Mouse (Mus musculus) lung, postnatal 4 days (tissue): ENCODE measurements around the gene Gas8.
"Not testable (repeated sequence)": the region's sequence is repeated elsewhere in the genome, so short reads cannot be mapped to it uniquely, and the experiment has no call there.

ENCODE experiments used
- DNase-seq, 2 experiments: peaks; one replicate each; pipeline ENCODE4 v3.0.0; 2021

Gas8 gene

GRCm38 (mm10) chr8:123518667-123519066 is at the start of gene Gas8:
TSS of gene Gas8 (plus strand) at chr8:123518834.
- peak; percentile 92 to 93 for DNase-seq

DNA sequence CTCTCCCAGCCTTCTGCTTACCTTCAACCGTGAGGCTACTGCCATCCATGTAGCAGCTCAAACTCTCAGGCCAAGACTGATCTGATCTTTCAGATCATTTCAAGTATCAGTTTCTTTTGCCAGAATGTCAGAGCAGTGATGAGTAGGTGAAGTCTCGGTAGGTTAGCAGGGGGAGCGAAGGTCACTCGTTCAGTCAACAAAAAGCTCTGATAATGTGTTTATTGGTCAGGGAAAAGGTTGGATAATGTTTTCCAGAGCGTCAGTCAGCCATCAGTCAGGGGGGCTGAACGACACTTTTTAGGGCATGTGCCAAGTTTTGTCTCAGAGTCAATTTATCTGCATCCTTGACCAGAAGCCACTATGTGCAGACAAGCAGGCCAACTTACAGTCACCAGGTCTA is 45.6 kb upstream of the Gas8 start:
- not testable (repeated sequence) for DNase-seq

GRCm38 (mm10) chr8:123474549-123474948 is 44.1 kb upstream of the Gas8 start:
- not testable (repeated sequence) for DNase-seq

- DNase-seq: peak in 1 of 2 experiments; percentile 7
Observed at GRCm38 (mm10) chr8:123476911-123477736, 41.5 kb upstream of the Gas8 start.

DNA sequence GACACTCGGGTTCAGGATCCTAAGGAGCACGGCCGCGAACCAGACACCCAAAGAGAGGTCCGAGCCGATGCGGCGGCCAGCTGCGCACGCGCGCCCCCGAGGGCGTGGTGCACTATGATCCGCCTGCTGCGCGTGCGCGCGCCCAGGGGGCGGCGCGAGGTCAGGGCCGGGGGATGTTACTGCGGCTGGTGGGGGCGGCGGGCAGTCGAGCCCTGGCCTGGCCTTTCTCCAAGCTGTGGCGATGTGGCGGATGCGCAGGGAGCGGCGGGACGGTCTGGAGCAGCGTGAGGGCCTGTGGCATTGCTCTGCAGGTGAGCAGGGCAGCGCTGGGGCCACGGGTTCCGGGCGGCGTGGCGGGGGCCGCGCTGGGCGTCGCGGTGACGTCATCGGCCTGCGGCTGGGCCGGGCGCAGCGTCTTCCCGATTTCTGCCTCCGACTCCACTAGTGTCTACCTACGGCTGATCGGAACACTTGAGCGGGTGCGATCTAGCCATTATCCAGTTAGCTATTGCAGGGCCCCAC is 40.8 kb upstream of the Gas8 start, which contains the start of gene Afg3l1:
TSS of gene Afg3l1 (plus strand) at position 167 of the 522 bp plus-strand sequence.
- peak; percentile 94 to 96 for DNase-seq

GRCm38 (mm10) chr8:123478456-123479218 is 40.0 kb upstream of the Gas8 start:
- DNase-seq: peak in 1 of 2 experiments; percentile 26

- DNase-seq: peak in 1 of 2 experiments; percentile 21
Observed at GRCm38 (mm10) chr8:123482627-123483026, 36.0 kb upstream of the Gas8 start.

DNA sequence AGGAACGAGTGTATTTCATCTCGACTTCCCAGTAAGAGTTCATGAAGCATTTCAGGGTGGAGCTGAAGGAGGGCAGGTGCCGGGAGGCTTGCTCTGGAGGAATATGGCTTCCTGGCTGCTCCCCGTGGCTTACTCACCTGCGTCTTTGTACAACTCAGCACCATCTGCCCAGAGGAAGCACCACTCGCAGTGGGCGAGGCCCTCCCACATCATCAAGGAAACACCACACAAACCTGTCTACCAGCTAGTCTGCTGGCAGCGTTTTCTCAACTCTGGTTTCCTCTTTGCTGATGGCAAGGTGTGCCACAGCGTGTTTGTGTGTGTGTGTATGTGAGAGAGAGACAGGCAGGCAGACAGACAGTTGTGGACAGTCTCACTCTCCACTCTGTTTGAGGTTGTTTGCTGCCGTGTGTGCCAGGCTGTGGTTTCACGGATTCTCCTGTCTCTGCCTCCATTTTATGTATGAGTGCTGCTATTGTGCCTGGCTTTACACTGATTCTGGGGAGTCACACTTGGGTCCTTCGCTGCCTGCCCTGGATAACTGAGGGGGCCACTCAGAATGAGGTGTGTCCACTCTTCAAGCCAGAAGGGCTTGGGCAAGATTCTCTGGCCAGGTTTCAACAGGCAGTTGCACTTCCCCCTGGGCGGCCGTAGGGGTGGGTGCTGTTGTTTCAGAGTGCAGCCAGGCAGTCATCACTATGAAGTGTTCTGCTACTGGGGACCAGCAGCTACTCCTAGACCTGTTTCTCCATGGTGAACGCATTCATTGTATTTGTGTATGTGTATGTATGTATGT is 27.2 kb upstream of the Gas8 start:
- DNase-seq: peak; percentile 31 to 65

- DNase-seq: no peak
Observed at GRCm38 (mm10) chr8:123492898-123493297, 25.7 kb upstream of the Gas8 start.

DNA sequence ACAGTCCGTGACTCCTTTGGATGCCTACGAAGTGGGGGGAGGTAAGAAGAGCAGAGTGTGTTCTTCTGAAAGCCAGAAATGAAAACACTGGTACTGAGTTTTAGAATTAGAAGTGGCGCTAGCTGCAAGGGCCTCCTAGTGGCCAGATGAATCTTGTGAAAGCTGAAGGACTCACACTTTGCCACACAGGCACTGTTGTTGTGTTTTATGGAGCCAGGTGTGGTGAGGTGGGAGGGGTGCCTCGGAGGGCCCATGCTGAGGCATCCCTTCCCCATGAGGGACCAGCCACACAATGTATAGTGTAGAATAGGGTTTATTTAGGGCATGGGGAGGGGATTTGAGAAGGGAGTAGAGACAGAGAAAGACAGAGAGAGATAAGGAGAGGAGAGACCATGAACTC is 20.9 kb upstream of the Gas8 start:
- DNase-seq: no peak

- DNase-seq: no peak
Observed at GRCm38 (mm10) chr8:123498963-123499362, 19.7 kb upstream of the Gas8 start.

GRCm38 (mm10) chr8:123499556-123499955 is 19.1 kb upstream of the Gas8 start:
- DNase-seq: no peak

- peak in 1 of 2 experiments; percentile 41 for DNase-seq
Observed at GRCm38 (mm10) chr8:123502192-123502591, 16.4 kb upstream of the Gas8 start.

DNA sequence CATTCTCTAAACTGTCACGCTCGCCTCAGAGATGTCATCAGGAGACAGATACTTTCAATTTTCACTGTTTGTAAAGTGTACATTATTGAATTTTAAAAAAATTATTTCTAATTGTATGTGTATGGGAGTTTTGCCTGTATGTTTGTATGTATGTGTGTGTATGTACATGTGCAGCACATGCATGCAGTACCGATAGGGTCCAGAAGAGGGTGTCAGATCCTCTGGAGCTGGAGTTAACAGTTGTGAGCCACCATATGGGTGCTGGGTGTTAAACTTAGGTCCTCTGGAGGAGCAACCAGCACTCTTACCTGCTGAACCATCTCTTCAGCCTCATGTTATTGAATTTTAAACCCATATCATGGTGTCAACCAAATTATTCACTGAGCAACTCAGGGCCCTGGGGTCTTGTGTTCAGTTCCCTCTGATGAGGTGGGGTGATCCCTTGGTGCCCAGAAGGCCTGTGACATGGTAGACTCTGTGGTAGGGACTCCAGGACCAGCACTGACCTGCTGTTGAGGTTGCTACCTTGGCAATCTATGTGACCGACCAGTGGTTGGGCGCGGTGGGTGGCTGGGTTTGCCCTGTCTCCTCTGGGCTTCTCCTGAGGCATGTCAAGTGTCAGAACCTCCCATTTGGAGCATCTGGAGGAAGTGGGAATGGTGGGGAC is 14.7 kb upstream of the Gas8 start:
- DNase-seq: no peak

GRCm38 (mm10) chr8:123504591-123505195 is 13.9 kb upstream of the Gas8 start:
- no peak for DNase-seq

- DNase-seq: no peak
Observed at GRCm38 (mm10) chr8:123505267-123505666, 13.4 kb upstream of the Gas8 start.

DNA sequence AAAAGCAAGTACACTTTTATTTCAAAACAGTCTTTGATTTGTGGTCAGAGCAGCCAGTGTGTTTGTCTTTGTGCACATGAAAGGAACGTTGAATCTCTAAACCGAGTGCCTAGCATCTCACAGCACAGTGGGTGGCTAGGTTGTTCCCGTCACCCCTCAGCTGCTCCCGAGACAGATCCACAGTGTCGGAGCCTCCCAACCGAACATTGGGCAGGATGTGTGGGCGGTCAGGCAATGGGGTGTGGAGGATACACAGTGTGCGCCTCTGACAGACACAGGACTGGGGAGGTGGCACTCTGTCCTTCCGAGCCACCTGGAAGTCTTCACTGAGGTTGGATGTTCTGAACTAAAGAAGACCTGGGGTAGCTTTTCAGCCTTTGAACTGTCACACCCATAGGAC is 12.9 kb upstream of the Gas8 start:
- DNase-seq: no peak

GRCm38 (mm10) chr8:123507153-123507552 is 11.5 kb upstream of the Gas8 start:
- DNase-seq: no peak

DNA sequence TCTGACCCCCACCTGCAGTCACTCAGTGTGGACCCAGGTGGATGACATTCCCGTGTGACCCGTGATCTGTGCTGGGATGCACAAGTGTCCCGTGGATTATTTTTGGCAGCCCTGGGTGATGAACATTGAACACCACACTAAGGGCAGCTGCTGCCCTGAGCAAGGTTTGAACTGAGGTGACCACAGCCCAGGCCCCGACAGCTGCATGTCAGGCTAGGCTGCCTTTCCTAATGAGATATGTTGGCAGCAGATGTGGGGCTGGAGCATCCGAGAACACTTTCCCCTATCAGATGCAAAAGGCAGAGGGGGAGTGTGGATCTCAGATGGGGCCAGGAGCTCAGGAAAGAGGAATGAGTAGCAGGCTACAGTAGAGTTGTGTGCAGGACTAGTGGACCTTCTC is 7.8 kb upstream of the Gas8 start:
- no peak for DNase-seq

DNA sequence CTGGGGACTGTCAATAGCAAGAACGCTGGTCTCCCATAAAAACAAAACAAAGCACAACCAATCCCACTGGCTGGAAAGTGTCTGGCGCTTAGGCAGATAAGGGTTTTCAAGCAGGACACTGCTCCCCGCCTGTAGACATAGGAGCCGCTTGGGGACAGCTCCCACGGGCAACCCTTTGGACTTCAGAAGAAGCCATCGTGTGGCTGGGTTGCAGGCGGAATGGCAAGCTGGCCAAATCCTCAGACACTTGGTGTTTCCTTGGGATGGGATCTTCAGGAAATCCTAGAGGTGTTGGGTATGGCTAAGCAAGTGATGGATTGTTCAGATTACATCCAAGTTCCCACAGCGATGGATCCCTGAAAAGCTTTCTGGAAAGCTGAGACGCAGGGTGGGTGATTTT is 4.5 kb upstream of the Gas8 start:
- no peak for DNase-seq

- peak; percentile 39 to 55 for DNase-seq
Observed at GRCm38 (mm10) chr8:123514781-123515539, 3.7 kb upstream of the Gas8 start, which contains the start of gene Dbndd1. TSS of gene Dbndd1 (minus strand) at chr8:123515463.
